Mouse (Mus musculus): ENCODE data around the gene Gm20605.

DNA sequence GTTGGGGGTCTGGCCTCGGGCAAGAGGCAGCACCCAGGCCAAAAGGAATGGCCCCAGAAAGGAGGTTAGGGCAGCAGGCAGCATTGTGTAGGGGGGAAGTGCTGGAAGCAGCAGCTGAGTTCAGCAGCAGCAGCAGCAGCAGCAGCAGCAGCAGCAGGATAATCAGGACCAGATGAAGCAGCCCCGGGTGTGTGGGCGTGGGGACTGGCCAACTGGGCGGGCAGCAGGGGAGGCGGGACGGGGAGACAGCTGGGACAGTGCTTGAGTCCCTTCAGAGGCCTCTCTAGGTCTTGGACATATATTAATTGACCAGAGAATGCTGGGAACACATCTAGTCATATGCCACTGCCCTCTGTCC, 17.8 kb upstream of the Gm20605 start:
- TF ChIP-seq GATA1 (IDR thresholded peaks at IDR 0.05; ENCODE audit: low read length) (no peak), TAL1 (IDR thresholded peaks at IDR 0.05; ENCODE audit: low read length) (no peak)
